Mouse (Mus musculus): ENCODE results near the gene Plcb2. TPM values are rescaled to one million over a fixed set of nuclear protein-coding genes. Genes with fewer than 3 reads are reported as not detected.

Gene Plcb2
- polyA plus RNA-seq, 1 experiment from 2014 or later = 0.46 TPM

DNA sequence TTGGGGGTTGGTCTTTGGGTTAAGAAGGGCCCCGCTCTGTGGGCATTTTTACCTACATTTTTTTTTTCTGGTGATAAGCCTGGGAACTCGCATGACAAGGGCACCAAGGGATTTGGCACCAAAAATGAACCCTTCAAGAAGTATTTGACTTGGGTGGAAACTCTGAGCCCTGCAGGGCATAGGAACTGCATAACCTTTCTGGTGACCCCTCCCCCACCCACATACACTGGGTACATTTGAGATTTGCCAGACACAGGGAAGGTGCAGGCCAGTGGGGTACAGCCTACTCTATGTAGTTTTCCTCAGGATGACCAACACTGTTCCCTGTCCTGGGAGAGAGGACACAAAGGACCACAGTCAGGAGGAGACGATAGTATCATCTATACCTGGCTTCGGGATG lies 62.6 kb downstream of the Plcb2 start:
- peaks cover 73% of the 10 kb centered on the region for H3K27me3 ChIP-seq (ENCODE audit: poor library complexity, severe bottlenecking)
- 86% methylated on average over 4 of the region's 4 CpGs for WGBS

DNA sequence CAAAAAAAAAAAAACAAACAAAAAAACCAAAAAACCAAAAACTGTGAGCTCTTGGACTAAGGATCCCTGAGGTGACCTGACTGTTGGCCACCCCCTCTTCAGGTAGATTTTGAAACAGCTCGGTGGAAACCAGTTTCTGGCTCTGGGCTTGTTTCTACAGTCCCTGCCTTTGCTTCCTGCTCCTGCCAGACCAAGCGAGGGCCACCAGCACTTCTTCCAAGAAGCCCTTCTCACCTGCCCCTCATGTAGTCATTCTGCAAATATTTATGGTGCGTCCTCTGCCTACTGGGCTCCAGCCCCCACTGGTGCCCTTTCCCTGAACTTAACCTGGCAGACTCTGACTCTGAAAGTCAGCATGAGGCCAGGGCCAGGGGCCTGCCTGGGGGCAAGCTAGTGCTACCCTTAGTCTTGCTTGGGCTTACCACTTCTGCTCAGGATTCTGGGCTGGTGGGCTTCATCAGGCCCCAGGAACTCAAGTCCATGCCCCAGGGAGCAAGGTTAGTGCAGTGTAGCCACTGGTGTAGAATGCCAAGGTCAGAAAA lies 63.2 kb downstream of the Plcb2 start:
- Histone ChIP-seq H3K27me3 (ENCODE audit: poor library complexity, severe bottlenecking) (peaks cover 70% of the 10 kb centered on the region), H3K36me3 (replicated peaks) (no peaks in the 10 kb centered on the region), H3K9me3 (no peaks in the 10 kb centered on the region), H3K27ac (no peak overlapping the region), H3K4me3 (no peak overlapping the region), H3K4me1 (peaks cover 34% of the 10 kb centered on the region)
- 63% methylated on average over 3 of the region's 3 CpGs for WGBS
- no peak for DNase-seq (ENCODE audit: extremely low spot score, low spot score)

More for the DNA sequence above, 62.6 kb downstream of the Plcb2 start:
- peaks cover 31% of the 10 kb centered on the region for H3K4me1 ChIP-seq
- no peak overlapping the region for H3K27ac ChIP-seq
- no peaks in the 10 kb centered on the region for H3K36me3 ChIP-seq (replicated peaks)
- no peak overlapping the region for H3K4me3 ChIP-seq
- no peak for DNase-seq (ENCODE audit: extremely low spot score, low spot score)
- no peaks in the 10 kb centered on the region for H3K9me3 ChIP-seq

DNA sequence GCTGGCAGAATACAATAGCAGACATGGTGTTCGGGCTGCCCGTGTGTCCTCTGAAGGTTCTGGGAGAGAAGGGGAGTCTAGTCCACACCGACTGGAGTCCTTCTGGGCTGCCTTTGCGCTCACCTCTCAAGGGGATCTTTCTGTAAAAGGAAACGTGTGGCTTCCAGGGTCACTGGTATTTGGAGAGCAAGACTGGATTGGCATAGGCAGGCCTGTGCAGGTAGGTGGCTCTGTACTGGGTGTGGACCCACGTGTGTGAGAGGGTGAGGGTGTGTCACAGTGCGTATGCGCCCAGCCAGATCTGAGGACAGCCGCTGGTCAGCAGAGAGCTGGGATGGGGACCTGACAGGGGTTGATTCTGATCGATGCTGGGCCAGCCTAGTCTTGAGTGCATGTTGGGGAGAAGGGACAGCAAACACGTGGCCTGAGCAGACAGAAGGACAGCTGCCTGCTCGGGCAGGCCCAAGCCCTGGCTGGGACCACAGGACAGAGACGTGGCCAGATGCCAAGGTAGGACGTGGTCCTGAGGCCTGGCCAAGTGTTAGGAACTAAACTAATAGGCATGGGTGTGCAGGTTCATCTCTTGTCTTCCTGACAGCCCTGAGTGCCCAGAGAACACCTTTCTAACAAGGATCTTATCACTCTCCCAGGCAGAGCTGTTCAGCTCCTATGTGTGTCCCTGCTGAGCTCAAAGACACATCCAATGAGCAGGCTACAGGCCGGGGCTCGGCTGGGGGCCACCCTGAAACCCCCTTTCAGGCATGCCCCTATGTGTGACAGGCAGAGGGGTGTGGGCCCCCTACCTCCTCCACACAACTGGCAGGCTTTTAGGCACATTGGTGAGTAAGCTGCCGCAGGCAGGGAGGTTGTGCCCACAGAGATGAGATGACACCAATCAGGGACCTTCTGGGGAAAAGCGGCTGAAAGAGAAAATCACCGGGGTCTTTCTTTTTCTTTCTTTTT lies 64.2 kb downstream of the Plcb2 start:
- Histone ChIP-seq H3K4me1 (peaks cover 36% of the 10 kb centered on the region), H3K9me3 (no peaks in the 10 kb centered on the region), H3K27ac (peak overlapping the region; percentile 75; the same call in 1 of the 2 replicates), H3K4me3 (peak overlapping the region; percentile 58), H3K36me3 (replicated peaks) (no peaks in the 10 kb centered on the region), H3K27me3 (ENCODE audit: poor library complexity, severe bottlenecking) (peaks cover 63% of the 10 kb centered on the region)
- peak; percentile 21 for DNase-seq (ENCODE audit: extremely low spot score, low spot score)
- WGBS = 49% methylated on average over 19 of the region's 19 CpGs

DNA sequence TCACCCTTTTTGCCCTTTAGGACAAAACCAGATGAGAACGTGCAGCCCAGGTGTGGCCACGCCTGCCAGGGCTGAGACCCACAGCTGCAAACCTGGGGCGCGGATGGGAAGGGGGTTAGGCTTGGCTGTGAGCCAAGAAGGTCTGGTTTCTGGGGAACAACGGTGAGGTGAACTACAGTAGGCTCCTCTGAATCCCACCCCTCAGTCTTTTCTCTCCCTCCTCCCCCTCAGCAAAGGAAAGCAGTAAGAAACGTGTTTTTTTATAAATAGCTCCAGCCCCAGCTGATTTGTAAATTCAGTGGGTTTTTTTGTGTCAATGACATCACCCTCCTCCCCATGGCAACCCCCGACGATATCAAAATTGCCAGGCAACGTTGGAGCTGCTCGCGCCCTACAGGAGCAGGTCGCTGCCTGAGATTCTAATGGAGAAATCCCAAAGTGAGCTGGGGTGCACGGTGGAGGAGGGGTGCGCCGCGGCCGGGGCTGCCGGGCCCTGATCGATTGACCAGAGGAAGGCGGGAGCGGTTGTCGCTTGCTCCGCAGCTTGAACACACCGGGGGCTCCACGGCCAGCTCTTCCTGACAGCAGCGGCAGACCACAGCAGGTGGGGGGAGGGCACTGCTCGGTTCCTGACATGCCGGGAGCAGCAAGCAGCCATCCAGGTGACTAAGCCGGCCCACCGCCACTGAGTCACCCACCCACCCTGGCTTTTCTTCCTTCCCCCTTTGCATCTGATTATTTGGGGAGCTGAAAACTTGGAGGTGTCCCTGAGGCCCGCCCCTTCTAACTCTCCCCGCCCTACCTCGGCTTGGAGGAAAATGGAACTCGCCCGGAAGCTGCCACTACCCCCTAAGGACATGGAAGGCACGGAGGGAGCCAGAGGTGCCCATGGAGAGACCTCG lies 65.1 kb downstream of the Plcb2 start, which contains the start of gene Pak6:
Gene Pak6, plus strand, starts transcription at position 402 of the 902 bp plus-strand sequence.
- H3K27me3 ChIP-seq (ENCODE audit: poor library complexity, severe bottlenecking) = peaks cover 63% of the 10 kb centered on the region
- H3K27ac ChIP-seq = peak within 1 kb of the TSS; percentile 75
- DNase-seq (ENCODE audit: extremely low spot score, low spot score) = peak; percentile 33
- H3K36me3 ChIP-seq (replicated peaks) = no peaks in the 10 kb centered on the region
- H3K4me3 ChIP-seq = peak within 1 kb of the TSS; percentile 58
- H3K4me1 ChIP-seq = peaks cover 41% of the 10 kb centered on the region
- no peaks in the 10 kb centered on the region for H3K9me3 ChIP-seq
- WGBS = 2% methylated on average over 37 of the region's 37 CpGs

DNA sequence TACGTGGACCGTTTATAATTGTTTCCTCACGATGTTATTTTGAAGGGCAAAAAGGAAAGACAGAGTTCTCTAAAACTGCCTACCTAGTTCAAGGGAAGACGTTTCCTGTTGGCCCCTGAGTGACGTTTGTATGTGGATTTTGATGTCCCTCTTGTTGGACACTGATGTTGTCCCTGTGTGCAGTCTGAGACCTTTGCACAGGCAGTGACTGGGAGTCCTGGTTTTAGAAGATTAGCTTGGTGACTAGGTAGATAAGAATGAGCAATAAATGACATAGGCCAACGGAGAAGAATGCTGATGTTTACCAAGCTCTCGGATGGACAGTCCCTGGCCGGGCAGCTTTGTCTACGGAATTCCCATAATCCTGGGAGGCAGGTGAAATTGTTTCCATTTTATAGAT lies 66.3 kb downstream of the Plcb2 start:
- Histone ChIP-seq H3K27ac (no peak overlapping the region), H3K27me3 (ENCODE audit: poor library complexity, severe bottlenecking) (peaks cover 63% of the 10 kb centered on the region), H3K4me1 (peaks cover 49% of the 10 kb centered on the region), H3K4me3 (no peak overlapping the region), H3K36me3 (replicated peaks) (no peaks in the 10 kb centered on the region), H3K9me3 (no peaks in the 10 kb centered on the region)
- no peak for DNase-seq (ENCODE audit: extremely low spot score, low spot score)
- WGBS = 85% methylated on average over 9 of the region's 9 CpGs

DNA sequence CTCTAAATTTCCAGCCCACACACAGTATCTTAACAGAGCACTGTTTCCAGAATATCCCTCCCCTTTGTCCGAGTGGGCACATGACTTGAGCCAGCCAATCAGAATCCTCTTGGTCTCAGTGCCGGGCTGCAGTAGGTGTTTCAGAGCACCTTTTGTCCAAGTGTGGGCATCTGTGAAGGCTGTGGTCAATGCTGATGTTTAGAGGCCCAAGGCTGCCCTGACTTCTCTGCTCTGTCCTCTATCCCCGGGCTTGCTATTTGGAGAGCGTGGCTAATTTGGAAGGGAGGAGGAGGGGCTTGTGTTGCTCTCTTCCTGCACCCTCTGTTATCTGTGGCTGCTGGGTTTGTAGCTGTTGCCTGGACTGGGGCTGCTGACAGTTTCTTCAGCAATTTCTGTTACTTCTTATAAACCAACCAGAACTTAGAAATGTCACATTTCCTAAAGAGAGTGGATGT lies 68.2 kb downstream of the Plcb2 start:
- Histone ChIP-seq H3K27ac (peak overlapping the region; percentile 83), H3K4me1 (peaks cover 57% of the 10 kb centered on the region), H3K27me3 (ENCODE audit: poor library complexity, severe bottlenecking) (peaks cover 46% of the 10 kb centered on the region), H3K9me3 (no peaks in the 10 kb centered on the region), H3K4me3 (peak overlapping the region; percentile 45), H3K36me3 (replicated peaks) (no peaks in the 10 kb centered on the region)
- WGBS = 5% methylated on average over 4 of the region's 4 CpGs
- DNase-seq (ENCODE audit: extremely low spot score, low spot score) = peak; percentile 70

DNA sequence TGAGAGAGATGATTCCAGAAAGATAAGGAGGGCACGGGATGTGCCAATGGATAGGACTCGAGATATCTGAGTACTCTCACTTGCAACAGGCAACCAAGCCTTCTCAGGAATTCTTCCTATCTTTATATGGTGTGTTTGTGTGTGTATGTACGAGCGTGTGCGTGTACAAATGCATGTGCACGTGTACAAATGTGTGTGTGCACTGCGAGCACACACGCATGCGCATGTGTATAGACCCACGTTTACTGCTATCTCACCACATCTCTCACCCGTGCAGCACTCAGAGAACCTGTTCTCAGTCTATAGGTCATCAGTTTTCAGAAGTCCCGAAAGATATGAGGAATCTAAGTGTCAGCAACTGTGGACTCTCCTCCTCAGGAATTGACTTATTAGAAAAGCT lies 68.7 kb downstream of the Plcb2 start:
- DNase-seq (ENCODE audit: extremely low spot score, low spot score) = no peak
- peak overlapping the region; percentile 45; the same call in 1 of the 2 replicates for H3K4me3 ChIP-seq
- WGBS = 87% methylated on average over 12 of the region's 12 CpGs
- H3K36me3 ChIP-seq (replicated peaks) = no peaks in the 10 kb centered on the region
- peaks cover 57% of the 10 kb centered on the region for H3K4me1 ChIP-seq
- H3K27me3 ChIP-seq (ENCODE audit: poor library complexity, severe bottlenecking) = peaks cover 41% of the 10 kb centered on the region
- peak overlapping the region; percentile 83 for H3K27ac ChIP-seq
- H3K9me3 ChIP-seq = no peaks in the 10 kb centered on the region

DNA sequence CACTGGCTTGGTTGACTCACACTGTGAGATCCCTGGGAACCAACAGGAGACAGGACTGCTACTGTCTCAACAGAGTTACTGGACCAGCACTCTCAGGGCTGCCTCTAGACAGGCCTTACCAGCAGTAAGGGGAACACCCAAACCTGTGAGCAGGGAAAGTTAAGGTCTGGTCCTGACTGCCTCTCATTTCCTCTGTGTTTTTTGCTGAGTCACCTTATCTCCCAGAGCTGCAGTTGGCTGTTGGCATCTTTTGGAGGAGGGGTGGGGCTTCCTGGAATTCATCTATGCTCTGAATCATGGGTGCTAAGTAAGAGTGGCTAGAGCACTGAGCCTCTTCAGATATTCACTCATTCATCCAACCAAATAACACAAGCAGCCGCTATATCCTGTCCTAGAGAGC lies 69.2 kb downstream of the Plcb2 start:
- H3K4me1 ChIP-seq = peaks cover 58% of the 10 kb centered on the region
- H3K27ac ChIP-seq = 0 out of 2 replicates have a peak overlapping the region, but pooled peaks have one; percentile 83
- no peaks in the 10 kb centered on the region for H3K9me3 ChIP-seq
- no peaks in the 10 kb centered on the region for H3K36me3 ChIP-seq (replicated peaks)
- H3K27me3 ChIP-seq (ENCODE audit: poor library complexity, severe bottlenecking) = peaks cover 37% of the 10 kb centered on the region
- H3K4me3 ChIP-seq = no peak overlapping the region
- 69% methylated on average over 1 of the region's 1 CpGs for WGBS
- no peak for DNase-seq (ENCODE audit: extremely low spot score, low spot score)

DNA sequence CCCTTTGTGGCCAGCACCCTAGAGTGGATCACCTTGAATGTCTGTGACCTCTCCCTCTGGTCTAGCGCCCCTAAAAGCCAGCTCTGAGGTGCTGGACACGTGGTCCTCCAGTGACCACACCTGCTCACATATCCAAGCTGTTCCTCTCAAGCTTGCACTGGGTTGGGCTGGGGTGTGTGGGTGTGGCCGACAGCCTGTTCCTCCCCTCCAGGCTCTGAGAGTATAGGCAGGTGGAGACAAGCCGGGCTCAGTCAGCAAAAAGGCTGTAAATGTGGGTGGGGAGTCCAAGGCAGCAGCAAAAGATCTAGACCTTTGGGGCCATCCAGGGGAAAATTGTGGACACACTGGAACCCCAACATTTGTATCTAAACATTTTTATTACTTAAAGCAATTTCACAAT lies 69.8 kb downstream of the Plcb2 start:
- H3K27ac ChIP-seq = peak overlapping the region; percentile 83; the same call in 1 of the 2 replicates
- peak; percentile 28 for DNase-seq (ENCODE audit: extremely low spot score, low spot score)
- H3K27me3 ChIP-seq (ENCODE audit: poor library complexity, severe bottlenecking) = peaks cover 31% of the 10 kb centered on the region
- H3K4me3 ChIP-seq = no peak overlapping the region
- H3K9me3 ChIP-seq = no peaks in the 10 kb centered on the region
- H3K4me1 ChIP-seq = peaks cover 54% of the 10 kb centered on the region
- 42% methylated on average over 4 of the region's 4 CpGs for WGBS
- H3K36me3 ChIP-seq (replicated peaks) = no peaks in the 10 kb centered on the region

Other genes starting within 250 kb of the Plcb2 start
- gene Srp14, start 248.7 kb downstream of the Plcb2 start, polyA plus RNA-seq (2016; fragmentation: Nextera tagmentation; extraction: Ambion mirVana) = 238 and 240 TPM in 2 replicates
- gene Bmf, start 178.8 kb downstream of the Plcb2 start, polyA plus RNA-seq (2016; fragmentation: Nextera tagmentation; extraction: Ambion mirVana) = 3.8 and 4.5 TPM in 2 replicates
- 168 and 179 TPM in 2 replicates for gene Bub1b, start 130.2 kb downstream of the Plcb2 start, polyA plus RNA-seq (2016; fragmentation: Nextera tagmentation; extraction: Ambion mirVana)
- 0.52 and 1.6 TPM in 2 replicates for gene Pak6, start 65.1 kb downstream of the Plcb2 start, polyA plus RNA-seq (2016; fragmentation: Nextera tagmentation; extraction: Ambion mirVana)
- gene Ankrd63, start 24.5 kb downstream of the Plcb2 start, polyA plus RNA-seq (2016; fragmentation: Nextera tagmentation; extraction: Ambion mirVana) = not detected in 2 replicates
- gene Inafm2, start 17.3 kb upstream of the Plcb2 start, polyA plus RNA-seq (2016; fragmentation: Nextera tagmentation; extraction: Ambion mirVana) = 19.8 and 21.7 TPM in 2 replicates
- 0.53 and 0.64 TPM in 2 replicates for gene Ccdc9b, start 34.2 kb upstream of the Plcb2 start, polyA plus RNA-seq (2016; fragmentation: Nextera tagmentation; extraction: Ambion mirVana)
- gene Phgr1, start 44.3 kb upstream of the Plcb2 start, polyA plus RNA-seq (2016; fragmentation: Nextera tagmentation; extraction: Ambion mirVana) = not detected in 2 replicates
- 1.0 and 1.2 TPM in 2 replicates for gene Disp2, start 51.3 kb upstream of the Plcb2 start, polyA plus RNA-seq (2016; fragmentation: Nextera tagmentation; extraction: Ambion mirVana)
- 173 and 180 TPM in 2 replicates for gene Knstrn, start 85.6 kb upstream of the Plcb2 start, polyA plus RNA-seq (2016; fragmentation: Nextera tagmentation; extraction: Ambion mirVana)
- 66.2 and 67.7 TPM in 2 replicates for gene Ivd, start 133.5 kb upstream of the Plcb2 start, polyA plus RNA-seq (2016; fragmentation: Nextera tagmentation; extraction: Ambion mirVana)
- gene Bahd1, start 171.9 kb upstream of the Plcb2 start, polyA plus RNA-seq (2016; fragmentation: Nextera tagmentation; extraction: Ambion mirVana) = 3.6 and 4.1 TPM in 2 replicates
- 13.8 and 14.5 TPM in 2 replicates for gene Chst14, start 198.1 kb upstream of the Plcb2 start, polyA plus RNA-seq (2016; fragmentation: Nextera tagmentation; extraction: Ambion mirVana)